Mouse (Mus musculus) erythroid progenitor cell, adult 5-6 weeks (primary cell): ENCODE measurements at regions not wholly inside any gene's neighbourhood (a gene's known extent, or its start where the extent isn't known, plus 50 kb on each side); places are given as distances from the start of the nearest gene placed in this dataset.
"Not testable (repeated sequence)": the region's sequence is repeated elsewhere in the genome, so short reads cannot be mapped to it uniquely, and the experiment has no call there.

Experiments
- ATAC-seq: replicated peaks from 2 replicates; pipeline ENCODE4 v1.8.0; 2016; ENCODE audit warnings: moderate number of reproducible peaks, mild to moderate bottlenecking, moderate TSS enrichment, inconsistent platforms; ENCODE audit not compliant: poor library complexity, low FRiP score, severe bottlenecking

GRCm38 (mm10) chr10:99360601-99361000 lies 97.6 kb downstream of the Dusp6 start:
- ATAC-seq, result not testable (repeated sequence)

- ATAC-seq, result no peak
These were observed 103.1 kb downstream of the Dusp6 start for GRCm38 (mm10) chr10:99366162-99366561.

- ATAC-seq, result no peak
These were observed 104.7 kb downstream of the Dusp6 start for GRCm38 (mm10) chr10:99367757-99368156.

- ATAC-seq, result no peak
These were observed 112.1 kb downstream of the Dusp6 start for GRCm38 (mm10) chr10:99375101-99375500.

- ATAC-seq, result no peak
These were observed 113.4 kb downstream of the Dusp6 start for GRCm38 (mm10) chr10:99376430-99376829.

GRCm38 (mm10) chr10:99377548-99377947 lies 114.5 kb downstream of the Dusp6 start:
- ATAC-seq, result no peak

GRCm38 (mm10) chr10:99379156-99379555 lies 116.1 kb downstream of the Dusp6 start:
- ATAC-seq, result no peak

GRCm38 (mm10) chr10:99380170-99380569 lies 117.1 kb downstream of the Dusp6 start:
- no peak for ATAC-seq

- ATAC-seq, result no peak
These were observed 120.0 kb downstream of the Dusp6 start for GRCm38 (mm10) chr10:99383028-99383427.

GRCm38 (mm10) chr10:99384366-99384765 lies 121.3 kb downstream of the Dusp6 start:
- no peak for ATAC-seq

- no peak for ATAC-seq
These were observed 121.8 kb downstream of the Dusp6 start for GRCm38 (mm10) chr10:99384851-99385250.

GRCm38 (mm10) chr10:99385854-99386253 lies 122.8 kb downstream of the Dusp6 start:
- no peak for ATAC-seq

GRCm38 (mm10) chr10:99388526-99388925 lies 125.5 kb downstream of the Dusp6 start:
- no peak for ATAC-seq

GRCm38 (mm10) chr10:99388986-99389385 lies 126.0 kb downstream of the Dusp6 start:
- ATAC-seq, result no peak

GRCm38 (mm10) chr10:99390609-99391183 lies 127.7 kb downstream of the Dusp6 start:
- no peak for ATAC-seq

GRCm38 (mm10) chr10:99391725-99392124 lies 128.7 kb downstream of the Dusp6 start:
- ATAC-seq, result no peak

GRCm38 (mm10) chr10:99392979-99393378 lies 129.9 kb downstream of the Dusp6 start:
- no peak for ATAC-seq

GRCm38 (mm10) chr10:99393523-99393922 lies 130.5 kb downstream of the Dusp6 start:
- no peak for ATAC-seq

- ATAC-seq, result no peak
These were observed 132.4 kb downstream of the Dusp6 start for GRCm38 (mm10) chr10:99395411-99395810.

- no peak for ATAC-seq
These were observed 133.6 kb downstream of the Dusp6 start for GRCm38 (mm10) chr10:99396630-99397029.

- no peak for ATAC-seq
These were observed 137.0 kb downstream of the Dusp6 start for GRCm38 (mm10) chr10:99400076-99400475.

- ATAC-seq, result no peak
These were observed 143.7 kb downstream of the Dusp6 start for GRCm38 (mm10) chr10:99406764-99407163.
